Mouse (Mus musculus): ENCODE measurements around the gene Vopp1. TPM values are rescaled to one million over a fixed set of nuclear protein-coding genes. Genes with fewer than 3 reads are reported as not detected.
"Not testable (repeated sequence)": the region's sequence is repeated elsewhere in the genome, so short reads cannot be mapped to it uniquely, and the experiment has no call there.

Gene Vopp1
- polyA plus RNA-seq, 1 experiment from 2014 or later = 77.2 TPM

DNA sequence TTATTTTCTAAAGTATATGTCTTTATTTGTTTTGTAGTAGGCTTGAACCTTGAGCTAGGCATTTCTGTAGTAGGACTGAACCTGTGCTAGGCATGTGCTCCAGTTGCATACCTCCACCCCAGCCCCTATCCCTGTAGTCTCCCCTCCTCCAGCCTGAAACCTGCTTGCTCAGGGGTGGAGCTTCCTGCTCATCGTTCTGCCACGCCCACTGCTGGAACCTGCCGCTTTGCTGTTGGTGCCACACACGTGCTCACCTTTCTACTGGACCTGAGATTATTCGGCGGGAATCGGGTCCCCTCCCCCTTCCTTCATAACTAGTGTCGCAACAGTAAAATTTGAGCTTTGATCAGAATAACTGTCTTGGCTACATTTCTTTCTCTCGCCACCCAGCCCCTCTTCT, 32.1 kb downstream of the Vopp1 start:
- WGBS = 77% methylated on average over 9 of the region's 9 CpGs
- not testable (repeated sequence) for ATAC-seq (ENCODE audit: insufficient read depth, low FRiP score, low TSS enrichment)

DNA sequence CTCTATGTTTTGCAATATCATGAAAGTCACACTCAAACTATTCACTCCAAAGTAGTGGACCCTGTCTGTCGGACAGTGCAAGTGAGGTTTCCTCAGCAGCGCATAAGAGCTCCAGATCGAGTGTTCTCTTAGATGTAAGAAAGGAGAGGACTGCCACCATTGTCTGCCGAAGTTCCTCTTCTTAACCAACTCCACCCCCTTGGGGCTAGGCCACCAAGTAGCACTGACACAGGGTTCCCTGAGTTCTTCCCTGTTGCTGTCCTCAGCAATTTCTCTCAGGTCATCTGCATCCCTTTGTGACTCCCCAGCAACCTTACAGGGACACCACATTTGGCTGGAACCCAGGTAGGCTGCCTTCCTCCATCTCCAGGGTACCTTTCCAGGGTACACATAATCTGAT, 34.4 kb downstream of the Vopp1 start:
- H3K9me3 ChIP-seq (ENCODE audit: control insufficient read depth, low read length) = no peaks in the 10 kb centered on the region
- no peaks in the 10 kb centered on the region for H3K4me1 ChIP-seq (ENCODE audit: control insufficient read depth, insufficient read depth, low read length)
- H3K27me3 ChIP-seq (ENCODE audit: control insufficient read depth, insufficient read depth, low read length) = no peaks in the 10 kb centered on the region
- no peak for DNase-seq (ENCODE audit: low spot score)
- no peak overlapping the region for H3K4me2 ChIP-seq (ENCODE audit: low read depth)
- no peak overlapping the region for H3K4me3 ChIP-seq (ENCODE audit: low read depth, low read length)
- no peak overlapping the region for H3K27ac ChIP-seq (ENCODE audit: low read depth, low read length)
- no peak for ATAC-seq (ENCODE audit: insufficient read depth, low FRiP score, low TSS enrichment)
- 91% methylated on average over 4 of the region's 4 CpGs for WGBS
- H3K36me3 ChIP-seq (ENCODE audit: control insufficient read depth, insufficient read depth, low read length) = no peaks in the 10 kb centered on the region
- H3K9ac ChIP-seq (ENCODE audit: low read length) = no peak overlapping the region

More for the DNA sequence above, 32.1 kb downstream of the Vopp1 start:
- H3K9ac ChIP-seq (ENCODE audit: low read length); H3K27ac ChIP-seq (ENCODE audit: low read depth, low read length); H3K4me2 ChIP-seq (ENCODE audit: low read depth); H3K36me3 ChIP-seq (ENCODE audit: control insufficient read depth, insufficient read depth, low read length); DNase-seq (ENCODE audit: low spot score); H3K27me3 ChIP-seq (ENCODE audit: control insufficient read depth, insufficient read depth, low read length); H3K4me1 ChIP-seq (ENCODE audit: control insufficient read depth, insufficient read depth, low read length); H3K9me3 ChIP-seq (ENCODE audit: control insufficient read depth, low read length); H3K4me3 ChIP-seq (ENCODE audit: low read depth, low read length): not testable (repeated sequence)

DNA sequence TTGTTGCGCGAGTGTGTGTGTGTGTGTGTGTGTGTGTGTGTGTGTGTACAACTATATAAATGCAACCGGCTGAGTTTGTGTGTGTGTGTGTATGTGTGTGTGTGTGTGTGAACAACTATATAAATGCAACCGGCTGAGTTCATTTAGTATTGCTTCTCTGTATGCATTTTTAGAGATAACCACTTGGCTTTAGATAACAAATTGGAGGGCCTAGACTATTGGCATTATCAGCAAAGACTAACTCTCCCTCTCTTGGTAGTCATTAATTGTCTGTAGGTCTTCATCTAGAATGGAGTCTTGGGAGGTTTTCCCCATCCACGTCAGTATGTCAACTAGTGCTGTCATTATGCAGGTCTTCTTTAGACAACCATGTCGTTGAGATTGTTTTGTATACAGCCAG, 37.6 kb downstream of the Vopp1 start:
- no peak overlapping the region for H3K4me2 ChIP-seq (ENCODE audit: low read depth)
- no peak overlapping the region for H3K4me3 ChIP-seq (ENCODE audit: low read depth, low read length)
- 96% methylated on average over 6 of the region's 6 CpGs for WGBS
- H3K9ac ChIP-seq (ENCODE audit: low read length) = no peak overlapping the region
- no peaks in the 10 kb centered on the region for H3K4me1 ChIP-seq (ENCODE audit: control insufficient read depth, insufficient read depth, low read length)
- DNase-seq (ENCODE audit: low spot score) = no peak
- no peaks in the 10 kb centered on the region for H3K36me3 ChIP-seq (ENCODE audit: control insufficient read depth, insufficient read depth, low read length)
- H3K27me3 ChIP-seq (ENCODE audit: control insufficient read depth, insufficient read depth, low read length) = no peaks in the 10 kb centered on the region
- H3K27ac ChIP-seq (ENCODE audit: low read depth, low read length) = no peak overlapping the region
- ATAC-seq (ENCODE audit: insufficient read depth, low FRiP score, low TSS enrichment) = no peak
- no peaks in the 10 kb centered on the region for H3K9me3 ChIP-seq (ENCODE audit: control insufficient read depth, low read length)

DNA sequence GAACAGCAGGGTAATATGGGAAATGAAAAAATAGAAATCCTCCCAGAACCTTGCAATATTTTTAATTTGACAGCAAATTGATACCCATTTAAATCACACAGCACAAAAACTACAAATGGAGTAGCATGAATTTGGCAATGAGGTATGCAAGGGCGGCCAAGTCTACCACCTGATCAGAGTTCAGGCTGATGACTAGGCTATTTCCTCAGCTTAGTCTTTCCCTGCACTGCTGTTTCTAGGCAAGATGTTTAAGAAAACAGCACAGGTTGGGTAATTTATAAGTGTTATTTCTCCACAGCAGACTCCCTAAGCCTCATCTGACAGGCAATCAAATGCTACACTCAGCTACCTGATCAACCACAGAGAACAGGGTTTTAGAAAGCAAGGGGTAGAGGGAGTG, 40.7 kb downstream of the Vopp1 start:
- H3K4me3 ChIP-seq (ENCODE audit: low read depth, low read length) = no peak overlapping the region
- H3K4me2 ChIP-seq (ENCODE audit: low read depth) = no peak overlapping the region
- no peak overlapping the region for H3K27ac ChIP-seq (ENCODE audit: low read depth, low read length)
- H3K36me3 ChIP-seq (ENCODE audit: control insufficient read depth, insufficient read depth, low read length) = no peaks in the 10 kb centered on the region
- DNase-seq (ENCODE audit: low spot score) = no peak
- 84% methylated on average over 1 of the region's 1 CpGs for WGBS
- no peak for ATAC-seq (ENCODE audit: insufficient read depth, low FRiP score, low TSS enrichment)
- no peaks in the 10 kb centered on the region for H3K9me3 ChIP-seq (ENCODE audit: control insufficient read depth, low read length)
- H3K27me3 ChIP-seq (ENCODE audit: control insufficient read depth, insufficient read depth, low read length) = no peaks in the 10 kb centered on the region
- no peak overlapping the region for H3K9ac ChIP-seq (ENCODE audit: low read length)
- no peaks in the 10 kb centered on the region for H3K4me1 ChIP-seq (ENCODE audit: control insufficient read depth, insufficient read depth, low read length)

DNA sequence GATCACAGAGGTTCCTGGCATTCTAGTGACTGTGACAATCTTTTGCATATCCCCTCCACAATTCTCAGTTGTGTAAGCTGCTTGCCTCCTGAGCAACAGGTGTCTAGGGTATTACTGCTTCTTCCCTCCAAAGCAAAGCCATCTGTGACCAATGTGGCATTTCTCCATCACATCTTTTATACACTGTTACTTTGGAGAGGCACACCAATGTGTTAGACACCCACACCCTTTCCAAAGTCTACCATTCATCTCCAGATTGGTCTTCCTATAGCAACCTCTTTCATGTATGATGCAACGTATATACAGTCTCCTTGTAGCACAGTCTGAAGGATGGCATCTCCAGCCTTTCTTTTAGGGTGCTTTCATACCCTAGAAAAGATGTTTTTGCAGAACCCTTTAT, 42.3 kb downstream of the Vopp1 start:
- Histone ChIP-seq H3K27me3 (ENCODE audit: control insufficient read depth, insufficient read depth, low read length) (no peaks in the 10 kb centered on the region), H3K9me3 (ENCODE audit: control insufficient read depth, low read length) (no peaks in the 10 kb centered on the region), H3K4me2 (ENCODE audit: low read depth) (no peak overlapping the region), H3K36me3 (ENCODE audit: control insufficient read depth, insufficient read depth, low read length) (no peaks in the 10 kb centered on the region), H3K4me1 (ENCODE audit: control insufficient read depth, insufficient read depth, low read length) (no peaks in the 10 kb centered on the region), H3K9ac (ENCODE audit: low read length) (no peak overlapping the region), H3K4me3 (ENCODE audit: low read depth, low read length) (no peak overlapping the region), H3K27ac (ENCODE audit: low read depth, low read length) (no peak overlapping the region)
- ATAC-seq (ENCODE audit: insufficient read depth, low FRiP score, low TSS enrichment) (no peak), DNase-seq (ENCODE audit: low spot score) (no peak)
- 87% methylated on average over 1 of the region's 1 CpGs for WGBS

DNA sequence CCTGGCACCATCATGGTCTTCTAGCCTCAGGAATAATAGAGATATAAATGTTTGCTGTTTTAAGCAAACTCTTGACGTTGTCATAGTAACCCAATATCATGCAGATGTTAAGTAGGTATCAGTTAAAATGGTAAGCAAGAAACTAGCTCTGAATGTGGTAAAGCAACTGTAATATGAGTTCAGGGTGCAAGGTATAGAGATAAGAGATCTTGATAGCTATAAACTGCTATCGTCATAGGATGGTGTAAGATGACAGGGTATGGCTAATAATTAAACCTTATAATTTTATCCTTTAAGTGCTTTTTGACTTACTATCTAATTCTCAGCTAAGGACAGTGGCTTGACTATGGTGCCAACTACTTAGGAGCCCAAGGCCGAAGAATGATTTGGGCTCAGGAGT, 44.6 kb downstream of the Vopp1 start:
- 96% methylated on average over 3 of the region's 3 CpGs for WGBS
- no peaks in the 10 kb centered on the region; the same call in 1 of the 2 replicates for H3K36me3 ChIP-seq (ENCODE audit: control insufficient read depth, insufficient read depth, low read length)
- H3K27ac ChIP-seq (ENCODE audit: low read depth, low read length) = no peak overlapping the region
- H3K9ac ChIP-seq (ENCODE audit: low read length) = no peak overlapping the region
- ATAC-seq (ENCODE audit: insufficient read depth, low FRiP score, low TSS enrichment) (no peak), DNase-seq (ENCODE audit: low spot score) (no peak)
- H3K4me3 ChIP-seq (ENCODE audit: low read depth, low read length) = no peak overlapping the region
- H3K4me2 ChIP-seq (ENCODE audit: low read depth) = no peak overlapping the region
- no peaks in the 10 kb centered on the region for H3K27me3 ChIP-seq (ENCODE audit: control insufficient read depth, insufficient read depth, low read length)
- no peaks in the 10 kb centered on the region for H3K4me1 ChIP-seq (ENCODE audit: control insufficient read depth, insufficient read depth, low read length)
- H3K9me3 ChIP-seq (ENCODE audit: control insufficient read depth, low read length) = no peaks in the 10 kb centered on the region

DNA sequence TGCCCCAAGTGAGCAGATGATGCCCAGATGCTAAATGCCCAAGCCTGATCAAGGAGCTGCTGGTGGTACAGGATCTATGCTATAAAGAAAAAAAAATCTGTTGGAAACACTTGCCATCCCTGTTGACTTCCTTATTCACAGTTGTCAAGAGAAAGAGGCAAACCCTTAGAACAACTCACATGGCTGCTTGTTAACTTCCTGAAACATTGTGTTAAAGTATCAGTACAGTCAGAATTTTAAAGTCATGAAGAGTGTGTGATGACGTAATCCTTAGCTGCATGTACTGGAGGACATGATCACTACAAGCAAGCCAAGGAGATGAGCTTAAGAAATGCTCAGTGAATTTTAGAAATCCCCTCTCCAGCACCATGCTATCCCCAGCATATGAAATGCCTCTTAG, 51.2 kb downstream of the Vopp1 start:
- 97% methylated on average over 1 of the region's 1 CpGs for WGBS
- peaks cover 2% of the 10 kb centered on the region; the same call in 1 of the 2 replicates for H3K36me3 ChIP-seq (ENCODE audit: control insufficient read depth, insufficient read depth, low read length)
- no peaks in the 10 kb centered on the region for H3K4me1 ChIP-seq (ENCODE audit: control insufficient read depth, insufficient read depth, low read length)
- no peak overlapping the region for H3K27ac ChIP-seq (ENCODE audit: low read depth, low read length)
- H3K4me2 ChIP-seq (ENCODE audit: low read depth) = no peak overlapping the region
- no peak overlapping the region for H3K4me3 ChIP-seq (ENCODE audit: low read depth, low read length)
- H3K9ac ChIP-seq (ENCODE audit: low read length) = no peak overlapping the region
- ATAC-seq (ENCODE audit: insufficient read depth, low FRiP score, low TSS enrichment) (no peak), DNase-seq (ENCODE audit: low spot score) (no peak)
- H3K9me3 ChIP-seq (ENCODE audit: control insufficient read depth, low read length) = no peaks in the 10 kb centered on the region
- H3K27me3 ChIP-seq (ENCODE audit: control insufficient read depth, insufficient read depth, low read length) = no peaks in the 10 kb centered on the region

DNA sequence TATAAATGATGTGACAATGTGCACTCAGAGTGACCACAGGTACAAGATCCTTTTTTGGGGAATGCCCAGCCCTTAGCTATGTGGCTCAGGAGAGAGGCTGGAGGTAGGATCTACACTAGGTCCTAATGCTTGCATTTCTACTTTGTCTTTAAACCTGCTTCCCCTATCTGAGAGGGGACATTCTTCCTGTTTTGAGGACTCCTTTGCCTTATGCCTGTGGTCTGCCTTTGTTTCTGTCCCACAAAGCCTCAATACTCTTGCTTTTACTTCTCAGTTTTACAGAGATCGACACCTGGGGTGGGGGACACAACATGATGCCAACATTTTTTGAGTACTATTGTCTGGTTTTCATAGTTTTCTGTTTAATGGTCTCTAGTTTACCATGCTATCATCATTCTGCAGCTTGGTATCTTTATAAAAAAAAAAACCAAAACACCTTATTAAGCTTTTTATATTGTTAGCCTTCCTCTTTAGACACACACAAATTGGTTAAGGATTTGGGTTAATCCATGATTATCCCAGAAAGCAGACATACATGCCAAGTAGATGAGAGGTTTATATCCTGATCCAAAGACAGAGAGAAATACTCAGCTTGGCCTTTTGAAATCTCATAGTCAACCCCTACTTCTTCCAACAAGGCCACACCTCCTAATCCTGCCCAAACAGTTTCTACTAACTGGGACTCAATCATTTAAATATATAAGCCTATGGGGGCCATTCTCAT, 54.3 kb downstream of the Vopp1 start:
- Histone ChIP-seq H3K27me3 (ENCODE audit: control insufficient read depth, insufficient read depth, low read length) (no peaks in the 10 kb centered on the region), H3K4me2 (ENCODE audit: low read depth) (no peak overlapping the region), H3K4me3 (ENCODE audit: low read depth, low read length) (no peak overlapping the region), H3K36me3 (ENCODE audit: control insufficient read depth, insufficient read depth, low read length) (0 out of 2 replicates have a peak, but pooled peaks cover 2% of the 10 kb centered on the region), H3K9ac (ENCODE audit: low read length) (no peak overlapping the region), H3K27ac (ENCODE audit: low read depth, low read length) (no peak overlapping the region), H3K4me1 (ENCODE audit: control insufficient read depth, insufficient read depth, low read length) (no peaks in the 10 kb centered on the region), H3K9me3 (ENCODE audit: control insufficient read depth, low read length) (no peaks in the 10 kb centered on the region)
- 88% methylated on average over 1 of the region's 1 CpGs for WGBS
- DNase-seq (ENCODE audit: low spot score) (no peak), ATAC-seq (ENCODE audit: insufficient read depth, low FRiP score, low TSS enrichment) (no peak)

DNA sequence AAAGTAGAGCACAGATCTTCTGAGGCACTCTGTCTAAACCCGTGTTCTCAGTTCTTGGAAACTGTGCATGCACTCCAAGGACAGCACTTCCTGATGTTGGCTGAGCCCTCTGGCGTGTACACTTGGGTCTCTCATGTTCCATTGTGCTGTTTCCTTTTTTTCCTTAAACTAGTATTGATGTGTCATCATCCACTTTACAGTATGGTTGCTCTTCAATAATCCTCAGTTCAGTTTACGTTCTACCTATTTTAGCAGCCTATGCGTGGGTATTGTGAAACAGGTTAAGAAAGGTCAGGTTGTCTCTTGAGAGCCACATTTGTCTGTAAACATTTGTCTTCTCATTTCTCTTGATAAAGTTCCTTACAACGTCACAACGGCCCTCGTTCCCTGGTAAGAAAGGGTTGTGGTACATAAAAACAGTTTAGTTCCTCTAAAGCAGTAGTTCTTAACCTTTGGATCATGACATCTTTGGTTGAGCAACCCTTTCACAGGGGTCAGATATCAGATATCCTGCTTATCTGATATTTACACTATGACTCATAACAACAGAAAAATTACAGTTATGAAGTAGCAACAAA, 55.9 kb downstream of the Vopp1 start:
- Histone ChIP-seq H3K4me1 (ENCODE audit: control insufficient read depth, insufficient read depth, low read length) (no peaks in the 10 kb centered on the region), H3K9ac (ENCODE audit: low read length) (no peak overlapping the region), H3K9me3 (ENCODE audit: control insufficient read depth, low read length) (no peaks in the 10 kb centered on the region), H3K36me3 (ENCODE audit: control insufficient read depth, insufficient read depth, low read length) (no peaks in the 10 kb centered on the region), H3K4me3 (ENCODE audit: low read depth, low read length) (no peak overlapping the region), H3K4me2 (ENCODE audit: low read depth) (no peak overlapping the region), H3K27ac (ENCODE audit: low read depth, low read length) (no peak overlapping the region), H3K27me3 (ENCODE audit: control insufficient read depth, insufficient read depth, low read length) (no peaks in the 10 kb centered on the region)
- WGBS = 94% methylated on average over 7 of the region's 7 CpGs
- DNase-seq (ENCODE audit: low spot score) (no peak), ATAC-seq (ENCODE audit: insufficient read depth, low FRiP score, low TSS enrichment) (no peak)

All from neural tube, embryonic 11.5 days (tissue).